Mouse (Mus musculus) thymus, postnatal 10 days (tissue): ENCODE results near the gene Dmd.
"Not testable (repeated sequence)": the region's sequence is repeated elsewhere in the genome, so short reads cannot be mapped to it uniquely, and the experiment has no call there.

Source experiments
- DNase-seq, 2 experiments: peaks; one replicate each; pipeline ENCODE4 v3.0.0; 2021; ENCODE audit warnings: low spot score in 2 of 2

Gene Dmd

DNA sequence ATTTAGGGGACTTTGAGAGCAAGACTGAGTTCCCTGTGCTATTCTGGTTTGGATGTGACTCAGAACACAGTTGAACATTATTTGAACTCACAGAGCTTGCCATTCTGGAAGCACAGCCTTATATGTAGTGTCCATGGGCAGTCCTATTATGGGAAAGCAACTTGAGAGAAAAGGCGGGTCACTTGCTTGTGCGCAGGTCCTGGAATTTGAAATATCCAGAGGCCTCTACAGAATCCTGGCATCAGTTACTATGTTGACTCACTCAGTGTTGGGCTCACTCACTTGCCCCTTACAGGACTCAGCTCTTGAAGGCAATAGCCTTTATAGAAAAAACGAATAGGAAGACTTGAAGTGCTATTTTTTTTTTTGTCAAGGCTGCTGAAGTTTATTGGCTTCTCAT lies at the start of gene Dmd:
Gene Dmd (plus strand): TSS at position 241 of the 400 bp plus-strand sequence.
- DNase-seq = no peak

DNA sequence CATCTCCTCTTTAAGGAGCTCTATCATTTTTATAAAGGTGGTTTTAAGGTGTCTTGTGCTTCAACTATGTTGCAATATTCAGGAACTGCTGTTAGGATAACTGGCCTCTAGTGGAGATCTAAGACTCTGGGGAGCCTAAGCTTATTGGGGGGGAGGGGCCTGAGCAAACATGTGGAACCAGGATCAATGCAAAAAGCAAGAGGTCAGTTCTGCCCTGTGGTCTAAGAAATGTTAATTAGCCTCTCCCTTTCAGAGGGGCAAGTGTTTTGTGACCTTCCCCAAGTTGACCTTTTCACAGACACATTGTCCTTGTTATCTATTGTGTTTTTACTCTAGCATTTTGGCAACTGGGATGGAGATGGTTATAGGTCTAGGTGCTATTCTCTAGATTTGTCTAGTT lies 47.2 kb upstream of the Dmd start:
- DNase-seq = no peak

DNA sequence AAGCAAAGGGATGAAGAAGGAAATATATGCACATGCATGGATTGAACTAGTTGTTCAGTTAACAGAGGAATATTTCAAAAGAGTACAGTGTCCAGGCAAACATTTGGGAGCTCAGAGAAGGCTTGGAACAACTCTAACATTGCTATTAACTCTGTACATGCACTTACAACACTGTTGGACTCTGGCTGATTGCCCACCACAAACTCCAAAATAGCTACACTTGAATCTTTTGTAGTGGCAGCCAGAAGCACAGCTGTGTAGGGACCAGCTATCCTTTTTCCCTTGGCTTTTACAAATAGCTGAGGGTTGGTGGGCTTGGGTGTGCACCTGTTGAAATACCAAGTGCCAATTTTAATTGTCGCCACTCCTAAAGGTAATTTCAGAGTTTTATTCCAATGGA lies 39.0 kb downstream of the Dmd start:
- DNase-seq = no peak

- DNase-seq = no peak
These were observed 101.5 kb downstream of the Dmd start for GRCm38 (mm10) chrX:83050190-83050589.

- no peak for DNase-seq
These were observed 167.7 kb downstream of the Dmd start for GRCm38 (mm10) chrX:83116171-83116876.

GRCm38 (mm10) chrX:83117198-83117597 lies 168.5 kb downstream of the Dmd start:
- DNase-seq = no peak

DNA sequence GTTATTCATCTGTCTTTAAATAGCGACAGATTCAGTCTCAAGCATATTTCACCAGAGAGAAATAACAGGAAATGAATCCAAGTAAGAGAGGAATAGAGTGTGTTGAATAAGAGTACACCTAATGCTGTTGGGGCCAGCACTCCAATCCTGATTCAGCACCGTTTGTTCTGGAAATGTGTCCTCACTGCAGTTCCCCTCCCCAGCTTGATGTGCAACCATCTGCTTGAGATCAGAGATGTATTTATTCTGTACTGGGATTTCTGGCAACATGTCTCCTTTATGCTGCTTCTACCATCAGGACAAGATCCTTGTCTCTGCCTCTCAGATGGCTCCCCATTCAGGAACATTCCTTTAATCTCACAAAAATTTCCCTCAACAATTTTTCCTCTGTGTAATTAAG lies 271.9 kb downstream of the Dmd start:
- DNase-seq = no peak

- no peak for DNase-seq
These were observed 272.4 kb downstream of the Dmd start for GRCm38 (mm10) chrX:83221050-83221449.

- no peak for DNase-seq
These were observed 538.9 kb downstream of the Dmd start, which contains the start of gene Tsga8 for GRCm38 (mm10) chrX:83487598-83487997. Tsga8 (minus strand) TSS chrX:83487924.

- DNase-seq = no peak
These were observed 726.3 kb downstream of the Dmd start for GRCm38 (mm10) chrX:83674998-83675397.

- no peak for DNase-seq
These were observed 737.9 kb downstream of the Dmd start for GRCm38 (mm10) chrX:83686547-83686946.

DNA sequence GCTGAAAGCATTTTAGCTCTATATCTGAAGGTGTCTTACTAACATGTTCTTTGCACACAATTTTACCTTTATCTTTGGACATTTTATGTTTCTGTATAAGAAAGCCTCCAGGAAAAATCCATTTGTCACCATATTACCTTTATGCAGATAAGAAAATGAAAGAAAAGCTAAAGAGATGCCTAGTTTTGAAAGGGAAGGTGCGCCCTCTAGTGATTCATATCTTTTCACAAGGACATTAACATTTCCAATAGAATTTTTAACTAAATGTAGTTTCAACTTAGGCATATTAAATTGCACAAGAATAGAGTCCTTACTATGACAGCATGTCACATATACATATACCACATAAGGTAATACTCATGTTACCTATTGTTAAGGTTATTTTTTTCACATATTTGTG lies 791.9 kb downstream of the Dmd start:
- no peak for DNase-seq

- DNase-seq = no peak
These were observed 797.8 kb downstream of the Dmd start for GRCm38 (mm10) chrX:83746301-83747008.

DNA sequence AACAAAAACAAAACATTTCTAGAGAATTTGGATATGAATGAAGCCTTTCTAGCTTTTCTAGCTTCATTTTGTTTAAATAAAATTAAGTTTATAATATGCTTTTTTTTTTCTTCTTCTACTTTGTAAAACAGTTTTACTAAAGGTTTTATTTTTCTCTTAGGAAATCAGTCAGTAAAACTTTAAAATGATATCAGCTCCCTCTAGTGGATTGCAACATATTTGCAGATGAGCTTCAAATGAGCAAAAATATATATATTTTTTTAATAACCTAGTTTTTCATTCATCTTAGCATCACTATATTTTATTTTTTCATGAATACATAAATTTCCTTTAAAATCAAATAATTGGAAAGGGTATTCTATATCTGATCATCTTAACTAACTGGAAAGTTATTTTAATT lies 838.7 kb downstream of the Dmd start:
- DNase-seq = no peak

- not testable (repeated sequence) for DNase-seq
These were observed 918.8 kb downstream of the Dmd start for GRCm38 (mm10) chrX:83867469-83867868.

DNA sequence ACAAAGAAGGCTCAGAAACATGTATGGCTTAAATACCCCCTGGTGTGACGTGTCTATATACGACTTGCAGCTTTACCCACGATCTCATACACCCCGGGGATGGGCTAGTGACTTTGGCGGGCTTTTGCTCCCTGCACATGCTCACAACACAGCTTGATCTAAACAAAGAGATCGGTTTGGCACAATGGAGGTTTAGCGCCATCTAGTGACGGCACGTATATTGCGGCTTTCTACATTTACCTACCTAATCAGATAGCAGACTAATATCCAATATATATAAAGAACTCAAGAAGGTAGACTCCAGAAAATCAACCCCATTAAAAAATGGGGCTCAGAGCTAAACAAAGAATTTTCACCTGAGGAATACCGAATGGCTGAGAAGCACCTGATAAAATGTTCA lies 926.7 kb downstream of the Dmd start:
- DNase-seq = not testable (repeated sequence)

- DNase-seq = no peak
These were observed 1027.2 kb downstream of the Dmd start for GRCm38 (mm10) chrX:83975895-83976294.

DNA sequence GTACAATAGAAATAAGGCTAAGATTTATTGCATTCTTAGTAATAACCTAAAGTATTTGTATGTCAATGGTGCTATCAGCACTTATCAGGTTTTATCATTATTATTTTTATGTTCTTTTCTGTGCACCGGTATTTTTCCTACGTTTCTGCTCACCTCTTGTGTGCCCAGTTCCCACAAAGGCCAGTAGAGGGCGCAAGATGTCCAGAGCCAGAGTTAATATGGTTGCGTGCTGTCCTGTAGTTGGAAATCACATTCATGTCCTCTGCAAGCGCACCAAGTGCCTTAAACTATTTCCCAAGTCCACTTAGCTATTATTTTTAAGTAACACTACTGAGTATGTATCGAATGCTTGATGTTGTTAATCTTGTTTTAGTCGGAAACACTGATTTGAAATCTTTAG lies 1052.6 kb downstream of the Dmd start:
- no peak for DNase-seq

GRCm38 (mm10) chrX:84062431-84062830 lies 1113.8 kb downstream of the Dmd start:
- not testable (repeated sequence) for DNase-seq

GRCm38 (mm10) chrX:84165872-84166271 lies 1217.2 kb downstream of the Dmd start:
- DNase-seq = no peak

DNA sequence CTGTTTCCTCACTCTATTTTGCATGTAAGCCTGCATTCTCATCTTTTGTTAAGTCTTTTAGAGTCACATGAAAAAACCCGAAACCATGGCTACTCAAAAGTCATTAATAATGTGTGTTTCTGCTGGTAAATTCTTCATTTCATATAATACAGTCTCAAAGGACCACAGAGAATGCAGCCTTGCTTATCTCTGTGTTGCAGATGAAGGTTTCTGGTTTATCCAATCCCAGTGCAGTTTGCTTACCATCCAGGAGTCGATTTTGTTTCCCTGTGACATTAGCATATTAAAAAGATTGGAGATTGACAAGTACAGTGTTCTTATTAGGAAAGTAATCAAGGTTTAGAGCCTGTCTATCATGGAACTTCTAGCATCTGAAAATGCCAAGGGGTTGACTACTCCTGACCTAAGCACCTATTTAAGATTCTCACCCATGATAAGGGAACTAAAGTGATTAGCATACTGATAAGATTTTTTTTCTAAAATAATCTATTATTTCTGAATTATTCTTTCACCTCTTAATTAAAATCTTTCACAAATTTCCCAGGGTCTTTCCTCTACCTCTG lies 1292.7 kb downstream of the Dmd start:
- DNase-seq = no peak

DNA sequence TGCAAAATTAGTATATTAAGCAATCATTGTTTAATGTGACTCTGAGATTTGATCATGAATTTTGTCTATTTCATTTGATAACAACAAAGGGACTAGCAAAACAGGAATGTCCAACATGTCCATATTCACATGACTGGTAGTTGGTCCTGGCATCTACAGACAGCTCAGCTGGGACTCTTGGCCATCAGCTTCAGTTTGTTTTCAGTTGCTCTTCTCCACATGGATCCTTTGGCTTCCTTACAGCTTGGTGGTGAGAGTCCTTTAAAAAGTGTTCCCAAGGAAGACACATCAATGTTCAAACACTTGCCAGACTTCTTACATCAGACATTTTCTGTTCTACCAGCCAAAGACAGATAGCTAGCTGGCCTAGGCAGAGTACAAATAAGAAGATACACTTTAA lies 1381.9 kb downstream of the Dmd start:
- DNase-seq = no peak

DNA sequence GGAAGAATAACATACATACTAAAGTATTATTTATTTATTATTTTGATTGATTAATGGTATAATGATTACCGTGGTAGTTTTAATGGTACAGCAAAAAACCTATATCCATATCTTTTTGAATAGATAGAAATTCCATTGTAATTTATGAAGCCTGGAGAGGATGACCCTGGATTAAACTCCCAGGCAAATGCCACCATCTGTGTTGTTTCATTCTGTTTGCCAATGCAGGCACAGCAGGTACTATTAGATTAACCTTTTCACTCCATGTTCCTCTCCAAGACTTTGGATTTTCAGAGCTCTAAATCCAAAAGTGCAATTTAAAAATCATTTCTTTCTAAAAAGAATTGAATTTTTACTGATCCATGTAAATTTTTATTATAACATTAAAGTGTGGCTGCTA lies 1383.5 kb downstream of the Dmd start:
- no peak for DNase-seq
